Mouse (Mus musculus) MEL (cell line): ENCODE data around the gene Apba2.

ENCODE experiments used
- ETS1 ChIP-seq: IDR thresholded peaks from 2 replicates; pipeline ENCODE4 v1.6.1; 2012; ENCODE audit warnings: low read depth, mild to moderate bottlenecking, inconsistent platforms, low read length, improper control_type of control experiment, moderate library complexity
- USF2 ChIP-seq, 2 experiments: IDR thresholded peaks; 2 replicates each; pipeline ENCODE4 v1.6.1; 2011 to 2012; ENCODE audit warnings: improper control_type of control experiment in 2 of 2, low read length in 2 of 2, borderline replicate concordance in 1 of 2, inconsistent platforms in 1 of 2, low read depth in 1 of 2, mild to moderate bottlenecking in 1 of 2; ENCODE audit not compliant: insufficient read depth in 1 of 2

DNA sequence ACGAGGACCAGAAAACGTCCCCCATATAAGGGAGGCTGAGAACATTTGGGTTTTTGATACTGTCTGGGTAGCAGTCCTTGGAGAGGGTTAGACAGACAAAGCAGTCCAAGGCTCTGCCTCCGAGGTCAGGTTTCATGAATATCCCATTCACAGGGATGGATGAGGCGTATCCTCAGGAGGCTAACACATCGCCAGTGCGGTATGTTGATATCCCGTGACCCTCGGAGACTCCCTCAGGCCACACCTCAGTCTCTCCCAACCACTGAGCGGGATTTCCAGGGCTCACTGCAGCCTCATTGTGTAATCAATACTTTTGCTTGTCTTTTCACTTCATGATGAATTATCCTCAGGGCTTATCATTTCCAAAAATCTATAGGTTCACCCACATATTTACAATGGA lies 95.1 kb downstream of the Apba2 start:
- no peak for TF ChIP-seq USF2 (IDR thresholded peaks at IDR 0.05; ENCODE audit: borderline replicate concordance in 1 of 2, insufficient read depth in 1 of 2, low read depth in 1 of 2, low read length in 2 of 2)
- no peak for TF ChIP-seq ETS1
